Mouse (Mus musculus) heart, adult 18-20 months (tissue): Measurements from ENCODE around the gene Ccr10. TPM values are rescaled to one million over a fixed set of nuclear protein-coding genes. Genes with fewer than 3 reads are reported as not detected.
"Not testable (repeated sequence)": the region's sequence is repeated elsewhere in the genome, so short reads cannot be mapped to it uniquely, and the experiment has no call there.

Experiments
- DNase-seq, 2 experiments: peaks; one replicate each; pipeline ENCODE4 v3.0.0; 2021 to 2022; ENCODE audit warnings: mixed read lengths in 1 of 2
- total RNA-seq, 2 experiments: library from RNA; stranded (reverse); gene quantifications; 2 replicates each; pipeline ENCODE4 v1.2.3; 2021

The Ccr10 gene
- total RNA-seq, 2 experiments from 2014 or later, result not detected

GRCm38 (mm10) chr11:101171721-101172433, 3.4 kb downstream of the Ccr10 start:
- peak; percentile 85 to 88 for DNase-seq

DNA sequence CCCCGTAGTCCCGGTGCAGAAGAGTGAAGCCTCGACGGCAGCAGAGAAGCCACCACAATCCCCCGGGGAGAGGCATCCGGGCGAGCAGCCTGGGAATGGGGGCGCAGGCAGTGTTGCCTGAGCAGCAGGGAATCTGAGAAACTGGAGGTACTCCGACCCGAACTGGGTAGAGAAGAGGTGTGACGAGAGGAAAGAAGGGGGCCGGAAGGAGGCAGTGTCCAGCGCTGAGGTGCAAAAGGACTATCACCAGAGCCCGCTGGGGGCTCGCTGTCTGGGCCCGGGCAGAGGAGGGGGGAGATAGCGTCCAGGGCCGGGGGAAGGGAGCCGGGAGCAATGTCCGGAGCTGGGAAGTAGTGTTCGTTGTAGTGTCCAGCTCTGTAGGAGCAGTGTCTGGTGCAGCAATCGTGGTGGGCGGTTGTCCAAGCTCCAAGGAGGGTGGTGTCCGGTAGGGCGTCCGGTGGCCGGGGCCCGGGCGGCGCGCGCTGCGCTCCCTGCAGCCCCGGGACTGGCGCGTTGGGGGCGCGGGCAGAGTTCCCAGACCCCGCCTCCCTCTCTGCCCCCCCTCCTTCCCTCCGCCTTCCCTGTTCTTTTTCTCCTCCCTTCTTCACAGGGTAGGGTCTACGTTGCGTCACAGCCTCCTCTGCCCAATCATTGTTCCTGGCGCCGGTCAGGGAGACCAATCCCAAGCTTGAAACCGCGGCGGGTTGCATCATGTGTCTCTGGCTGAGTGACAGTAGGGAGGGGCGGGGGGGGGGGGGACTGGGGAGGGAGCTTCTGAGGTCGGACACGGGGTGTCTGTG, 4.2 kb downstream of the Ccr10 start, which contains the start of gene Plekhh3:
TSS of gene Plekhh3 (minus strand) at position 541 of the 800 bp plus-strand sequence.
- DNase-seq, result peak; percentile 93 to 98

- DNase-seq, result peak; percentile 81 to 82
Observed at GRCm38 (mm10) chr11:101170354-101170810, 4.9 kb downstream of the Ccr10 start, which contains the start of gene Cntnap1. TSS of gene Cntnap1 (plus strand) at chr11:101170523.

DNA sequence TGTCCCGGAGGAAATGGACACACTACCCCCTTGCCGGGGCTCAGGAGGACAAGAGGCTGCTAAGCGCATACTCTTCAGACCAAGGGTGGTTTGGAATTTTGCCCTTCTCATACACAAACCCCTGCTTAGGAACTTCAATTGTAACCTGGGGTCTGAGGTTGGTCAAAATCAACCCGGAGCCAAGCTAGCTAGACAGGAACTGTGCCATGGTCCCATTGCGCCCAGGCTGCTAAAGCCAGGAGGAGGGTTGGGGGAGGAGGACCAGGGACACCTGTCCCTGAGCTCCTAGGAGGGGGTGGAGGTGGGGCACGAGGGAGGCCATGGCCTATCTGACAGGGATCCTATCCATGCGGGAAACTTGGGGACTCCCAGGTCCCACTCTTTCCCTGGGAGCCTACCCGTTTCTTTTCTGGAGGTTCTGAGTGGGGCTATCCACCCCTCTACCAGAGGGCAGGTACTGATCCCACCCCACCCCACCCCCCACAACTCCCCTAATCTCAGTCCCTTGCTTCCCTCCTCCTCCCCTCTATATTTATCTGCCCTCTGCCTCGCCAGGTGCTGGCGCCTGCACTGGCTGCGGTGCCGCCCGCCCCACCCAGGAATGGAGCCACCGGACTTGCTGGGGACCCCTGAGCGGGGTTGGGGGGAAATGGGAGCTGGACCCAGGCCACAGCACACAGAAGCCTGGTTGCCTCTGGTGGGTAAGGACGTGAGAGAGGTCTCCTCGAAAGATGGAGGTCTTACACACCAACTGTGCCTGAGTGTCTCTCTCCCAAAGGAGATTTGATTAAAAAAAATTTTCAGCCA, 5.7 kb downstream of the Ccr10 start:
- peak; percentile 43 to 56 for DNase-seq

DNA sequence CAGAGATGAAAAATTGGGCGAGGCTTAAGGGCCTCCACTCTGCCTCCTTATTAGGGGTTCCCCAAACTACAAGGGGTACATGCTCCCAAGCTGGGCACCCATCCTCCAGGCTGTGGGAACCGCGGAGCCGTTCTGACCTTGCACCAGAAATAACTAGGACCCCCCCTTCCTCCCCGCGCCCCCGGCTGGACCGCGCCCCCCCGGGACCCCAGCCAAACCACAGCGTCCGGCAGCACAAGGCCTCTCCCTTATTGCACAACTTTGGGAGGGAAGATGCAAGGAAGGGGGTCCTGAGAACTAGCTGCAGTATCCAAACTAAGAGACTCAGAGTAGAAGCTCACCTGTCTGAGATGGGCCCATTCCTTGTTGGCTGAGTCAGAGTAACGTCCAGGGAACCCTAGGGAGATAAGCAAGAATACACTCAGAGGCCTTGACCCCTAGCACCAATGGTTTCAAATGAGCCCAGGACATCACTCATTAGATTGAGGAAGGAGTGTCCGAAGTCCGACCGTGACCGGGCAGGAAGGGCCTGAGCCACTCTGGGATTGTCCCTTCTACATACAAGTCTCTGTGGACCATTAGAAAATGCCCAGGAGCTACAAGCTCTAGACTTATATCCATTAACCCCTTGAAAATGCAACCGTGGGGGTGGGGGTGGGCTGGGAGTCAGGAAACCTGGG, 6.8 kb downstream of the Ccr10 start:
- peak; percentile 77 to 82 for DNase-seq

DNA sequence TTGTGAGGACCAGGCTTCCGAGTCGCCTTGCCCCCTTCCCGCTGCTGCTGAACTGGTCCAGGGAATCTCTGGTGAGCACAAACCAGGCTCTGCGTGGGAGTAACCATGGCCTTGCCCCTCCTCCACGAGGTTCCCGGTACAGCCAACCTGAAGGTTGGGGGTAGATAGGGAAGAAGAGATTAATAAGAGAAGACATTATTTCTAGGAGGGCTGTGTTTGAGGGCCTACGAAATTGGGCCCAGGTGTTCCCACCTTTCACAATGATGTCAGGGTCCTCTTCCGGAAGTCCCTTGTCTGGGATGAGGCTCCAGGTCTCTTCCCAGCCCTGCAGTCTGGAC, 7.3 kb downstream of the Ccr10 start:
- DNase-seq, result no peak

- DNase-seq, result no peak
Observed at GRCm38 (mm10) chr11:101167211-101167962, 7.9 kb downstream of the Ccr10 start.

GRCm38 (mm10) chr11:101166357-101166756, 8.9 kb downstream of the Ccr10 start:
- DNase-seq, result no peak

DNA sequence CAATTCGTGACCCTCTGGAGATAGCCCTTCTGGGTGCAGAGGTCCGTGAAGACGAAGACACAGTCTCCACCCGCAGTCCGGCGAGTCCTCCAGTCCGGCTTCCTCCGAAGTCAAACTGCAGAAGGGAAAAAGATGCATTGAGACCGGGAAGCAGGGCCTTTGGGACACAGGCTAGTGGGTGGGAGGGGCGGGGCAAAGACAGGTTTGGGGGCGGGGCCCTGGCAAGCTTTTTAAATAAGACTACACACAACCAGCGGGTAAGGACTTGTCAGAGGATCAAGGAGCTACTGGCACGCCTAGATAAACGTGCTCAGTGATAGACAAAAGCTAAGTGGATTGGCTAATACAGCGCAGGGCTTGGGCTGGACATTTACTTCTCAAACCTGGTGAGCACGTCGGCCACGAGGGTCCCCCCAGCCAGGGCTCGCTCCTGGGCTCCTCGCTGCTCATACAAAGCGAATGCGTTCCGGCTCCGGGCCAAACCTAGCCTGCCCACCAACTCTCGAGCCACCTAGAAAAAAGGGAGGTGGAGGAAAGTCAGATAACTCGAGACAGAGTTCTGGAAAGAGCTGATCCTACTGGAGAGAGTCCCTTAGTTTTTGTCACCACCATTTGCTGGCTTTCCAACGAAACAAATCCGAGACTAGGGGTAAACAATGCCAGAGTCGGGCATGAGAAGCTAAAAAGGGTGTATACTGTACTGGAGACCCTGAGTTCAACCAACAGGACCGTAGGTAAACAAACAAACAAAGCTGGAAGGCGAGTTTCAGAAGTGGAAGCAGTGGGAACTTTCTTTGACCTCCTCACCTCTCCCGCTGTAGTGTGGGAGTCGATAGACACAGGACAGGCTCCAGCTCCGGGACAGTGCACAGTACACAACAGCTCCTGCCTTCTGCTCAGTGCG, 10.3 kb downstream of the Ccr10 start:
- no peak for DNase-seq

DNA sequence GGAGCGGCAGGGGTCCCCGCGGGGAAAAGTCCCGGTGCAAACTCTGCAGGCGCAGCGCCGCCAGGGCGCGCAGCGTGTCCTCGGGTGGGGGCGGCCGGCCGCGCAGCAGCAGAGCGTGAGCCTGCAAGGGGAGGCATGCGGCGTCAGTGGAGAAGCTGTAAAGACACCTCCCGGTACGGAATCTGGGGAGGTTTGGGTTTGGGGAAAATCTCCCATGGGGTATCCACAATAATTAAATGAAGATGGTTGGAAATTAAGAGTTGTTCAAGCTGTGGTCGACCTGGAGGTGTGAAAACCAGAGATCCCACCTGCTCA, 10.9 kb downstream of the Ccr10 start:
- DNase-seq, result no peak

DNA sequence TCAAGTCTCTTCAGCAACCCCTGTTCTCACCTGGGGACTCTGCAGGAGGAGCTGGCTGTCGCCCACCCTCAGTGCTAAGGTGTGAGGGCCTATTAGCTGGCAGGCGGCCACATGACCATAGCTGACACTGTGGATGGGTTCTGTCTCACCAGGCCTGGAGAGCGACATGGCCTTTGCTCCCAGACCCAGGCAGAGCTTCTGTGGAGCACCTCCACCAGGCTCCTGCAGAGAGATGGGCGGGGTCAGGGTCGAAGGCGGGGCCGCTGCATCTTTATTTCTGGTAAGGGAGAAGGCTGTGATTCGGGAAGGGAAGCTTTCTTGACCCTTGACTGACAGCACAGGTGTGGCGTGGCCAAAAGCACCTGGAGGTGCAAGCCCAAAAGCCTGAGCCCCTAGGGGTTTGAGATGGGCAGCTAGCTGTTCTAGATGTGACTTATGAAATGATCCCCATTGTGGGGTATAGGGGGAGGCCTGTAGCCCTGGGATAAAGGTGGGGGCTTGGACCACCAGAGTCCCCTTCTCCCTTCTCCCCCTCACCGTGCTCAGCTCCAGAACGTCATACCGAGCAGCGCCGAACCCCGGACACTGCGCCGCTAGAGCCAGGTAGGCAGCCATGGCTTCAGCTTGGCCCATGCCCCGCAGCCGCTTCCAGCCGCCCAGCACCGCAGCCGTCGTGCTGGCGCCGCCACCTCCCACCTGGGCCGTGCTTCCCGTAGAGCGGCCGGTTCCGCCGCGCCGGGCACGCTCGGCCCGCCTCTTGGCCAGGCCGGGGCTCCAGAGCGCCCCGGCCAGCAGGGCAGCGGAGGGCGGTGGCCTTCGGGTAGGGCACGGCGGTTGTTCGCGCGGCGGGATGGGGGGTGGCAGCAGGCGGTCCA, 11.5 kb downstream of the Ccr10 start:
- DNase-seq, result peak in 1 of 2 experiments; percentile 37

- DNase-seq, result peak; percentile 85 to 93
Observed at GRCm38 (mm10) chr11:101162772-101163171, 12.5 kb downstream of the Ccr10 start.

- DNase-seq, result no peak
Observed at GRCm38 (mm10) chr11:101162301-101162700, 12.9 kb downstream of the Ccr10 start.

DNA sequence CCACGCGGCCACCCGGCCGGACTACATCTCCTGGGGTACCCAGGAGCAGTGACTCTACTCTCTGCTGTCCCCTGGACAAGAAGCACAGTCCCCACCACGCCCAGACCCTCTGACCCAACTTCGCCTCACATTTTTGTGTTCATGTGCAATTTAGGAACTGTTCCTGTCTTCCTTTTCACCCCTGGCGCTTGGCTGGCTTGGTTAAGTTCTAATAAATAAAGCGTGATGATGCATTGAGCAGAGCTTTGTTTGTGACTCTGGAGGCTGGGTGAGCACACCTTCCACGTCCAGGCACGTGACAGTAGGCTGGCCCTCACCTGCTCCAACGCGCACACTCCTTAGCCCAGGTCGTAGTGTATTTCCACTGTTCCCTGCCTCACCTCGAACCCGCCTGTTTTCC, 13.7 kb downstream of the Ccr10 start:
- DNase-seq, result no peak

DNA sequence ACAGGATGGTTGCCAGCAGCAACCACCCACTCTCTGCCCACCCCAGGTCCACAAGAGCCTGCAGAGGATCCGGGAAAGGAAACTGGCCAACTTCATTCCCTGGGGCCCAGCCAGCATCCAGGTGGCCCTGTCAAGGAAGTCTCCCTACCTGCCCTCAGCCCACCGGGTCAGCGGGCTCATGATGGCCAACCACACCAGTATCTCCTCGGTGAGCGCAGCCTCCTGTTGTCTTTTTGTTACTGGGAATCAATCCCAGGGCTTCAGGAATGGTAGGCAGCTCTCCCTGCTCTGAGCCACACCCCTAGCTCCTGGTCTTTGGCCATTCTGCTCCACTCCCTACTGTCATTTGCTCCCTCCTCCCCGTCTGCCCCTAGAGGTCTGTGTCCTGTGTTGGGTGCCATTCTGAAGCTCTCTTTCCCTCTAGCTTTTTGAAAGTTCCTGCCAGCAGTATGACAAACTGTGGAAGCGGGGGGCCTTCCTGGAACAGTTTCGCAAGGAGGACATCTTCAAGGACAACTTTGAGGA, 14.2 kb downstream of the Ccr10 start:
- DNase-seq, result not testable (repeated sequence)

GRCm38 (mm10) chr11:101160151-101160550, 15.1 kb downstream of the Ccr10 start:
- not testable (repeated sequence) for DNase-seq

DNA sequence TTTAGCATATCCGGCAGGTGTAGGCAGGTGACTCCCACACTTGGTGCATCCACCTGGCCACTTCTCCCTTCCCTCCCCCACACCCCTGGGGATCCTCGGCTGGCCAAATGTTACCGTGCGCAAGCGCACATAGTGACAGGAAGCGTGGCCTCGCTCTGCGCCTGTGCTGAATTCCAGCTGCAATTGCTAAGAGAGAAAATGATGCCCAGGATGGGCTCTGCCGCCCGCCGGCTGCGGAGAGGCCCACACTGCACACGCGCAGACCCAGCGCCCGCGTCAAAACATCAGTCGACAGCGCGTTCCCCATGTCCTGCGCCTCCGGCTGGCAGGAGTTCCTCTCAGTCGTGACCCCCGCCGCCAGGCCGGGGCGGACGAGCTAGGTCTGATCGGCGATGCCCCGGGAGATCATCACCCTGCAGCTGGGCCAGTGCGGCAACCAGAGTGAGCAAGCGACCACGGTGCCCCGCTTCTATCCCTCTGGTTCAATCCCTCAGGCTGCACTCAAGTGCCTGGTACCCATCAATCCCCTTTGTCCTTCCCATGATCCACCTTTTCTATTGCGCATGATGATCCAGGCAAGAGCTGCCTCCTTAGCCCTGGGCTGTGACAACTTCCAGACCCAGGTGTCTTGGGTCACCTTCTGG, 19.4 kb downstream of the Ccr10 start, which contains the start of gene Tubg2:
TSS of gene Tubg2 (plus strand) at position 180 of the 644 bp plus-strand sequence.
- peak; percentile 67 to 75 for DNase-seq

DNA sequence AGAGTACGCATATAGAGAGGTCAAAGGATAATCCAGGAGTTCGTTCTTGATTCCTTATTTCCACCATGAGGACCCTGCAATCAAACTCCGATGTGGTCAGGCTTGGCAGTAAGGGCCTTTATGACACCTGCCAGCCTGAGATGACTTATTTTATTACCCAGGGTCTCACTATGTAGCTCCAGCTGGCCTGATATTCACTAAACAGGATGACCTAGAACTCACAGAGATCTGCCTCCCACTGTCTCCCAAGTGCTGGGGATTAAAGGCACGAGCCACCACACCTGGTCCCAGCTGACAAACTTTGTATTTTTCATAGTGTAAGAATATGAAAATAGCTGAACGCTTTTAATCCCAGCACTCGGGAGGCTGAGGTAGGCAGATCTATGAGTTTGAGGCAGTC, 20.1 kb downstream of the Ccr10 start:
- no peak for DNase-seq
